Mouse (Mus musculus): ENCODE data around the gene Gm5741.

- no peak for TF ChIP-seq POLR2A (IDR thresholded peaks at IDR 0.05; ENCODE audit: control insufficient read depth, low read depth, low read length)
- no peak for TF ChIP-seq CTCF (IDR thresholded peaks at IDR 0.05; ENCODE audit: control insufficient read depth, insufficient read depth, insufficient replicate concordance, low read depth, low read length)
These were observed 43.9 kb downstream of the Gm5741 start for GRCm38 (mm10) chr8:85023846-85024245.
